Mouse (Mus musculus) heart, embryonic 16.5 days (tissue): ENCODE measurements around the gene Gm20708. TPM values are rescaled to one million over a fixed set of nuclear protein-coding genes. Genes with fewer than 3 reads are reported as not detected.

Experiments used
- ATAC-seq: fragments of 200-750 bp; cut with Nextera tagmentation; replicated peaks from 2 replicates; pipeline ENCODE4 v1.8.0; 2017; ENCODE audit warnings: moderate number of reproducible peaks; ENCODE audit not compliant: insufficient read depth, low FRiP score; ENCODE audit errors: extremely low read depth
- H3K27ac ChIP-seq: fragments of 300-500 bp; sonication (generic); 2 replicates; pipeline ENCODE4 v1.5.1; 2014; ENCODE audit warnings: mild to moderate bottlenecking, low read length, control low read depth, moderate library complexity
- H3K27me3 ChIP-seq: fragments of 300-500 bp; sonication (generic); 2 replicates; pipeline ENCODE4 v1.6.1; 2014; ENCODE audit warnings: low read length, mixed read lengths; ENCODE audit not compliant: control insufficient read depth, insufficient read depth
- H3K36me3 ChIP-seq: fragments of 300-500 bp; sonication (generic); 2 replicates; pipeline ENCODE4 v1.6.1; 2014; ENCODE audit not compliant: control insufficient read depth, insufficient read depth
- H3K4me1 ChIP-seq: fragments of 300-500 bp; sonication (generic); 2 replicates; pipeline ENCODE4 v1.6.1; 2014; ENCODE audit warnings: low read length, mixed read lengths; ENCODE audit not compliant: control insufficient read depth, insufficient read depth
- H3K4me2 ChIP-seq: fragments of 300-500 bp; sonication (generic); 2 replicates; pipeline ENCODE4 v1.6.1; 2014; ENCODE audit warnings: low read depth, mild to moderate bottlenecking, control low read depth, low read length
- H3K4me3 ChIP-seq: fragments of 300-500 bp; sonication (generic); 2 replicates; pipeline ENCODE4 v1.5.1; 2014; ENCODE audit warnings: mild to moderate bottlenecking, control low read depth, low read length
- H3K9ac ChIP-seq: fragments of 300-500 bp; sonication (generic); 2 replicates; pipeline ENCODE4 v1.6.1; 2014; ENCODE audit warnings: low read length, control low read depth
- H3K9me3 ChIP-seq: fragments of 300-500 bp; sonication (generic); replicated peaks from 2 replicates; pipeline ENCODE4 v1.6.1; 2016; ENCODE audit warnings: low read length; ENCODE audit not compliant: control insufficient read depth
- WGBS: fragments of 180-500 bp; shearing (Covaris S2); extraction: QIAGEN DNeasy Blood & Tissue Kit; methylation state at CpG from one replicate; pipeline ENCODE4 v1.1.7; 2014; 5-methylcytosine and 5-hydroxymethylcytosine counted together
- polyA plus RNA-seq: library from polyadenylated mRNA; unstranded; fragments of >200 nt; fragmentation: Nextera tagmentation; extraction: Ambion mirVana; gene quantifications from 2 replicates; pipeline ENCODE4 v1.2.1, GENCODE M21; 2015

Gene Gm20708
- polyA plus RNA-seq, 1 experiment from 2014 or later: 2.4 TPM

DNA sequence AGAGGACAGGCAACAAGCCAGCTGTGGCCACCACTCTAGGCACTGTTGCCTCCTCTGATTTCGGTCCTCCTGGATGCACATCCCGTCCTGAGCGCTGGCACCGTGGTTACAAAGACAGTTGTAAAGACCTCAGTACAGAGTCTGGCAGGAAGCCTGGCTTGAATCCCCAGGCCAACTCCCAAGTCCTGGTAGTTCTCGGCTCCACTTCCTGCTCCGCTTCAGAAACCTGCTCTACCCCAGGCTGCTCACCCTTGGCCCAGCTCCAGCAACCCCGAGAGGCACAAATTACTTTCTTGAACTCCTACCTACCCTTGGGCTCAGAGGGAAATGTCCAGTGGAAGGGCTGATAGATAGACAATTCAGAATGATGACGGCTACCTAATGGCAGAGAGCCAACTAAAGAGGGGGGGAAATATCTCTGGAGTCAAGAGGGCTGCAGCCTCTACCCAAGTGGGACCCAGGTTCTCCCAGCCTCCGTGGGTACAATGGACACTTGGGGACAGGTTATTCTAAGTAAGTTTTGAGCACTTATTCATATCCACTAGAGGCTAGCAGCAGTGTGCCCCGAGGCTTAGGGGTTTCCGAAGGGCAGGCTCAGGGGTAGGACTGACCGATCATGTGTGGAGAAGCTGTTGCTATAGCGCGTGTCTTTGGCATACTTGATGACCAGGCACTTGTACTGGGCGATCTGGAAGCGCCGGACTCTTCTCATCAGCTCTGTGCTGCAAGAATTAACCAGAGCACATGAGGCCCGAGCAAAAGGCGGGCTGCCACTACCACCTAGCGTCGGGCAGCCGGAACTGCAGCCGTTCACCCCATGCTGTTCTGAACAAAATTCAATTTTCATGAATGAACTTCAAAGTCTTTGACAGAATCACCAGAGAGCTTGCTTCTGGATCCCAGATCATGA is 14.8 kb downstream of the Gm20708 start:
- ATAC-seq: peak; percentile 37; the same call in 1 of the 2 replicates
- Histone ChIP-seq H3K4me1 (peaks cover 73% of the 10 kb centered on the region), H3K4me3 (peak overlapping the region; percentile 74)

GRCm38 (mm10) chr11:117825333-117826101 is 16.0 kb downstream of the Gm20708 start, which contains the start of the genes Afmid and Tk1:
Afmid (plus strand) TSS chr11:117825924.
Tk1 (minus strand) TSS chr11:117826092.
- H3K4me2 ChIP-seq: peak within 1 kb of the TSS; percentile 90
- no peaks in the 10 kb centered on the region for H3K27me3 ChIP-seq
- peak within 1 kb of the TSS; percentile 82 for H3K9ac ChIP-seq
- H3K9me3 ChIP-seq: no peaks in the 10 kb centered on the region
- under 1% methylated on average over 34 of the region's 34 CpGs for WGBS
- peak within 1 kb of the TSS; percentile 99 for H3K27ac ChIP-seq
- H3K36me3 ChIP-seq: peaks cover 13% of the 10 kb centered on the region; the same call in 1 of the 2 replicates
- H3K4me3 ChIP-seq: peak within 1 kb of the TSS; percentile 74
- ATAC-seq: peak; percentile 18
- peaks cover 76% of the 10 kb centered on the region for H3K4me1 ChIP-seq

More for the DNA sequence above, 14.8 kb downstream of the Gm20708 start:
- Histone ChIP-seq H3K9ac (peak overlapping the region; percentile 82), H3K36me3 (peaks cover 22% of the 10 kb centered on the region), H3K27ac (peak overlapping the region; percentile 99), H3K27me3 (no peaks in the 10 kb centered on the region), H3K4me2 (peak overlapping the region; percentile 90), H3K9me3 (no peaks in the 10 kb centered on the region)
- 10% methylated on average over 23 of the region's 23 CpGs for WGBS

GRCm38 (mm10) chr11:117826164-117826563 is 16.7 kb downstream of the Gm20708 start:
- H3K9ac ChIP-seq: peak overlapping the region; percentile 82
- peaks cover 12% of the 10 kb centered on the region; the same call in 1 of the 2 replicates for H3K36me3 ChIP-seq
- H3K9me3 ChIP-seq: no peaks in the 10 kb centered on the region
- H3K27me3 ChIP-seq: no peaks in the 10 kb centered on the region
- WGBS: 14% methylated on average over 5 of the region's 5 CpGs
- ATAC-seq: no peak
- H3K4me3 ChIP-seq: peak overlapping the region; percentile 74
- peaks cover 79% of the 10 kb centered on the region for H3K4me1 ChIP-seq
- H3K4me2 ChIP-seq: peak overlapping the region; percentile 90
- peak overlapping the region; percentile 99 for H3K27ac ChIP-seq

DNA sequence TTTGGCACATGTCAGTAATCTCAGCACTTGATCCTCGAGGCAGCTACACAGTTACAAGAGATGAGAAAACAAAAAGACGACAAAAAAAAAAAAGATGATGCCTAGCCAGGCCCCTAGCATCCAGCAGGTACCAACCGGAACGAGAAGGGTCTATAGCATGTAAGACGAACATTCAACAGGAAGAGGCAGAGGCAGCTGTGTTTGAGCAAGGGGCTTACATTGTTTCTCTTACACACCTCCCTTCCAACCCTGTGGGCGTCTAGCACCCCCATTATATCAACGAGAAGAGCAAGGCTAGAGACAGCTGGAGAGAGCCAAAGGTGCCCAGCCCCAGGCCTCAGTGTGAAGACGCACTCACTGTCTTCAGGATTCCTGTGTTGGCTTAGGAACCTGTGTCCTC is 17.4 kb downstream of the Gm20708 start:
- Histone ChIP-seq H3K4me1 (peaks cover 80% of the 10 kb centered on the region), H3K9me3 (no peaks in the 10 kb centered on the region), H3K36me3 (0 out of 2 replicates have a peak, but pooled peaks cover 7% of the 10 kb centered on the region), H3K4me3 (peak overlapping the region; percentile 74), H3K4me2 (peak overlapping the region; percentile 90), H3K9ac (peak overlapping the region; percentile 82), H3K27me3 (no peaks in the 10 kb centered on the region), H3K27ac (peak overlapping the region; percentile 99)
- no peak for ATAC-seq
- 59% methylated on average over 8 of the region's 8 CpGs for WGBS

- Histone ChIP-seq H3K27me3 (no peaks in the 10 kb centered on the region), H3K4me3 (peak overlapping the region; percentile 74), H3K36me3 (0 out of 2 replicates have a peak, but pooled peaks cover 3% of the 10 kb centered on the region), H3K4me2 (peak overlapping the region; percentile 90), H3K27ac (peak overlapping the region; percentile 99), H3K9me3 (no peaks in the 10 kb centered on the region), H3K9ac (peak overlapping the region; percentile 82), H3K4me1 (peaks cover 83% of the 10 kb centered on the region)
- ATAC-seq: no peak
- 47% methylated on average over 3 of the region's 3 CpGs for WGBS
Measured at GRCm38 (mm10) chr11:117827386-117827785, 17.9 kb downstream of the Gm20708 start.

DNA sequence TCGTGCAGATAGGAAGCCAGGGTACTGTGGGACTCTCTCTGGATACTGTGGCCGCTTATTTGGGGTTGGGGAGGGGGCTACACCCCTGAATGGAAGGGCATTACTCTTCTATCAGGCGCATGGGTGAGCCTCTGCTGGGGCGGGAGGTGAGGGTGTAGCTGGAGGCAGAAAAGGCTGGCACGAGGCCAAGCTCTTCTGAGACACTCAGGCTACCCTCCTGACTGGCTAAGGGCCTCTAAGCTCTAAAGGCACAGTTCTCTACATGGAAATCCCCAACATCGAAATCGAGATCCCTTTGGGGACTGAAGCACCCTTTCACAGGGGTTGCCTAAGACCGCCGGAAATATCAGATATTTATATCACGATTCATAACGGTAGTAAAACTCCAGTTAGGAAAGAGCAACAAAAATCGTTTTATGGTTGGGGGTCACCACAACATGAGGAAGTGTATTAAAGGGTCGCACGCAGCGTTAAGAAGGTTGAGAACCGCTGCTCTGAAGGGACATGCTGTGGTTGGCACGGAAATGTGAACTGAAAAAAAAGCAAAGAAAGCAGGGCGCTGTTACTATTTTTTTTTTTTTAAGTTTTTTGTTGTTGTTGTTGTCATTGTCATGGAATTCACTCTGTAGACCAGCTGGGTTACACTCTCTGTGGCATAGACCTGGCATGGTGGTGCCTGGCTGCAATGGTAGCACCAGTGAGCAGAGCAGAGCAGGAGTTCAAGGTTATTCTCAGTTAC is 18.9 kb downstream of the Gm20708 start:
- peak; percentile 20; the same call in 1 of the 2 replicates for ATAC-seq
- Histone ChIP-seq H3K4me1 (peaks cover 75% of the 10 kb centered on the region), H3K9me3 (no peaks in the 10 kb centered on the region), H3K4me3 (peak overlapping the region; percentile 74), H3K9ac (peak overlapping the region; percentile 82), H3K36me3 (0 out of 2 replicates have a peak, but pooled peaks cover 2% of the 10 kb centered on the region), H3K27ac (peak overlapping the region; percentile 99), H3K27me3 (no peaks in the 10 kb centered on the region), H3K4me2 (peak overlapping the region; percentile 90)
- WGBS: 40% methylated on average over 18 of the region's 18 CpGs

DNA sequence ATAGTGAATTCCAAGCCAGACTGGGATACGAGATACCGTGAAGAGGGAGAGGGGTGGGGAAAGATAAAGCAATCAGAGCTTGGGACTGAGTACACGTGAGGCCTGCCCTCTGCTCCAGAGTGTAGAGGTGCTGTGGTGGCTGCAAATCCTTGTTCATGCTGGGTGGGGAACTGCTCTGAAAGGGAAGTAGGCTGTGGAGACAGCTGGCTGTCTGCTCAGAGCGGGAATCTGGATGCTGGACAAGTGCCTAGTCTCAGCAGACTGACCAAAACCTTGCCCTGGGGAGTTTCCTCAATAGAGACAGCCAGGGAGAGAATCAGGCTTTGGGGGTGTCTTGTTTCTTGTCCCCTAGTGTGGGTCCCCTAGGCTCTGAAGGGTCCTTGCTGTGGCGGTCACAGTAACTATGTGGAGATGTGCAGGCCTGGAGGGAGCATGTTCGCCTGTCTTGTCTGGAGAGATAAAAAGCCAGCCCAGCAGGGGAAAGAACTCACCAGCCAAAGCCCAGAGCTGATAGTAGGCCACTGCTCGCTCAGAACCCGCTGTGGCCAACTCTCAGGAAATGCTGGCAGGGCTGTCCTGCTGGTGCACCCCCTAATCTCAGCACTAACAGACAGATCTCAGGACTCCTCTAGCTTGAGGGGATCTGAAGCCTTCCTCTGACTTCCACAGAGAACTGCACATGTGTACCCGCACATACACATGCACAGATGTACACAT is 19.6 kb downstream of the Gm20708 start:
- 17% methylated on average over 9 of the region's 9 CpGs for WGBS
- H3K9ac ChIP-seq: peak overlapping the region; percentile 63
- peak overlapping the region; percentile 90 for H3K4me2 ChIP-seq

More for the DNA sequence above, 19.6 kb downstream of the Gm20708 start:
- Histone ChIP-seq H3K27me3 (no peaks in the 10 kb centered on the region), H3K4me3 (no peak overlapping the region), H3K36me3 (no peaks in the 10 kb centered on the region), H3K4me1 (peaks cover 68% of the 10 kb centered on the region), H3K9me3 (no peaks in the 10 kb centered on the region), H3K27ac (peak overlapping the region; percentile 99)
- peak; percentile 41 for ATAC-seq
